Mouse (Mus musculus) bone marrow macrophage, adult 2 months (primary cell): ENCODE measurements around the gene Zic1.

Experiments used
- CTCF ChIP-seq: IDR thresholded peaks from 2 replicates; pipeline ENCODE4 v1.5.1; 2012; ENCODE audit warnings: low read depth, mild to moderate bottlenecking, low read length, moderate library complexity
- POLR2A ChIP-seq: IDR thresholded peaks from 2 replicates; pipeline ENCODE4 v1.6.1; 2012; ENCODE audit warnings: mild to moderate bottlenecking, low read depth, low read length, borderline replicate concordance

DNA sequence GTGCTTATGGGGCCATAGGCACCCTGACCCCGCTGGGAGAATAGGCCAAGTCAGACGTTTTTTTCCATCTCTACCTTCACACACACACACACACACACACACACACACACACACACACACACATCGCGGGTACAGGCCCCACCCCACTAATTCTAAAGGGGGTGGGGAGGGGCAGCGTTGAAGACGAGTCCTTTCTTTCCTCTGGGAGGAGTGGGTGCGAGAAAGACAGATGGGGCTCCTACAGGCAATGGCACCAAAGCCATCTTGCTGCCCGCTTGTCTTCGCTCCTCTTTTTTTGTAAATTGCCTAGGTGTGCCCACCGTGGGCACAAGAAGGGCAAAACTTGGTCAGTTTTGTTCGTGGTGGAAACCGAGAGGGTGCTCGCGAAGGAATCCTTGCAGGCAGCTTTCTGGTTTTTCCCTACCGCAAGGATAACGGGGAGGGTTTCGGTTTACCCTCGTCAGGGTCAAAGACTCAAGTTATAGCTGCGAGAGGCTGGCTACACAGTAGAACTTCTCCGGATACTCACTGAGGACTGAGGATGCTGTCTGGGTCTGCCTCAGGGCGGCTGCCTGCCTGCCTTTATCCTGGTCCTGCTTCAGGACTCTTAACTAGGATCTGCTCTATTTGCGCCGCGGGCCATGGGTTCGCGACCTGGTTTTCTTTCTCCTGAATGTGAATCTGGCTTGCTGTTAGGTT is 3.8 kb upstream of the Zic1 start:
- TF ChIP-seq POLR2A (no peak), CTCF (no peak)
